Mouse (Mus musculus) megakaryocyte, embryonic 14.5 days (primary cell): ENCODE data around the gene Kirrel2.
"Not testable (repeated sequence)": the region's sequence is repeated elsewhere in the genome, so short reads cannot be mapped to it uniquely, and the experiment has no call there.

Experiments
- FLI1 ChIP-seq: IDR thresholded peaks from 2 replicates; pipeline ENCODE4 v1.6.1; 2012; ENCODE audit warnings: low read length, inconsistent platforms, mixed read lengths
- GATA1 ChIP-seq: IDR thresholded peaks from 3 replicates; pipeline ENCODE4 v1.6.1; 2012; ENCODE audit warnings: mixed read lengths, low read length, inconsistent platforms, borderline replicate concordance

DNA sequence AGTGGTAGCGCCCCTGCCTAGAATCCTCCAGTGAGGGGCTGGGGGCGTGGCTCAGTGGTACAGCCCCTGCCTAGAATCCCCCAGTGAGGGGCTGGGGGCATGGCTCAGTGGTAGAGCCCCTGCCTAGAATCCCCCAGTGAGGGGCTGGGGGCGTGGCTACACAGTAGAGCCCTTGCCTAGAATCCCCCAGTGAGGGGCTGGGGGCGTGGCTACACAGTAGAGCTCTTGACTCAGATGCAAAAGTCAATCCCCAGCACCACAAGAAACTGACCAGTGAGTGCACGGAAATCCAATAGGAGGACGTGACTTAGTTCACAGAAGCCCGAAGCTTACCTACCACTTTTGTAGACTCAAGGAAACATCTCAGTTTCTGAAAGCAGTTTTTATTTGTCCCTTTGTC lies 18.6 kb upstream of the Kirrel2 start:
- not testable (repeated sequence) for TF ChIP-seq GATA1, FLI1
